Mouse (Mus musculus) stomach, postnatal 0 days (tissue): ENCODE results near the gene Cpm.

Experiments
- CTCF ChIP-seq: IDR thresholded peaks from 2 replicates; pipeline ENCODE4 v1.5.1; 2016; ENCODE audit warnings: antibody characterized with exemption, low read depth, mild to moderate bottlenecking, moderate library complexity
- EP300 ChIP-seq: optimal IDR thresholded peaks from 2 replicates; pipeline ENCODE3; 2016; ENCODE audit warnings: antibody characterized with exemption

- TF ChIP-seq EP300 (no peak), CTCF (no peak)
Measured at GRCm38 (mm10) chr10:117679029-117679686, 49.9 kb downstream of the Cpm start.
